Mouse (Mus musculus): ENCODE measurements around the gene Gm20388. TPM values are rescaled to one million over a fixed set of nuclear protein-coding genes. Genes with fewer than 3 reads are reported as not detected.

Gm20388 gene
- polyA plus RNA-seq, 1 experiment = 18.7 TPM

- WGBS = 62% methylated on average over 16 of the region's 16 CpGs
These were observed 3858.1 kb downstream of the Gm20388 start for GRCm38 (mm10) chr8:123768492-123769356.

GRCm38 (mm10) chr8:123773468-123773867, 3862.8 kb downstream of the Gm20388 start:
- 88% methylated on average over 12 of the region's 12 CpGs for WGBS
- DNase-seq = no peak
- Histone ChIP-seq H3K27me3 (ENCODE audit: control insufficient read depth, insufficient read depth, low read length) (no peaks in the 10 kb centered on the region), H3K4me3 (replicated peaks; ENCODE audit: insufficient read depth, low read depth, low read length) (no peak overlapping the region), H3K27ac (ENCODE audit: insufficient read depth, low read length) (no peak overlapping the region), H3K4me1 (ENCODE audit: control insufficient read depth, insufficient read depth, low read length) (no peaks in the 10 kb centered on the region)
- TF ChIP-seq CTCF (IDR thresholded peaks at IDR 0.05; ENCODE audit: borderline replicate concordance, insufficient read depth, low read depth, low read length) = no peak
- TF ChIP-seq POLR2A (IDR thresholded peaks at IDR 0.05; ENCODE audit: borderline replicate concordance, insufficient read depth, low read length) = no peak

More at GRCm38 (mm10) chr8:123768492-123769356, 3858.1 kb downstream of the Gm20388 start:
- peak; percentile 50 to 65 for DNase-seq
- H3K27me3 ChIP-seq (ENCODE audit: control insufficient read depth, insufficient read depth, low read length) = no peaks in the 10 kb centered on the region
- no peak for TF ChIP-seq POLR2A (IDR thresholded peaks at IDR 0.05; ENCODE audit: borderline replicate concordance, insufficient read depth, low read length)
- peak; percentile 86 for TF ChIP-seq CTCF (IDR thresholded peaks at IDR 0.05; ENCODE audit: borderline replicate concordance, insufficient read depth, low read depth, low read length)
- H3K4me1 ChIP-seq (ENCODE audit: control insufficient read depth, insufficient read depth, low read length) = no peaks in the 10 kb centered on the region
- H3K4me3 ChIP-seq (replicated peaks; ENCODE audit: insufficient read depth, low read depth, low read length) = no peak overlapping the region
- no peak overlapping the region for H3K27ac ChIP-seq (ENCODE audit: insufficient read depth, low read length)

- TF ChIP-seq CTCF (IDR thresholded peaks at IDR 0.05; ENCODE audit: borderline replicate concordance, insufficient read depth, low read depth, low read length) = no peak
- WGBS = 92% methylated on average over 1 of the region's 1 CpGs
- DNase-seq = no peak
These were observed 3863.8 kb downstream of the Gm20388 start for GRCm38 (mm10) chr8:123774491-123774890.

GRCm38 (mm10) chr8:123777319-123777718, 3866.7 kb downstream of the Gm20388 start:
- TF ChIP-seq POLR2A (IDR thresholded peaks at IDR 0.05; ENCODE audit: borderline replicate concordance, insufficient read depth, low read length) (no peak), CTCF (IDR thresholded peaks at IDR 0.05; ENCODE audit: borderline replicate concordance, insufficient read depth, low read depth, low read length) (no peak)
- no peaks in the 10 kb centered on the region for H3K27me3 ChIP-seq (ENCODE audit: control insufficient read depth, insufficient read depth, low read length)
- no peak overlapping the region for H3K4me3 ChIP-seq (replicated peaks; ENCODE audit: insufficient read depth, low read depth, low read length)
- peak overlapping the region; percentile 71; the same call in 1 of the 2 replicates for H3K27ac ChIP-seq (ENCODE audit: insufficient read depth, low read length)
- no peaks in the 10 kb centered on the region for H3K4me1 ChIP-seq (ENCODE audit: control insufficient read depth, insufficient read depth, low read length)
- peak in 1 of 2 experiments; percentile 47 for DNase-seq
- WGBS = 32% methylated on average over 7 of the region's 7 CpGs

More at GRCm38 (mm10) chr8:123774491-123774890, 3863.8 kb downstream of the Gm20388 start:
- no peaks in the 10 kb centered on the region for H3K4me1 ChIP-seq (ENCODE audit: control insufficient read depth, insufficient read depth, low read length)
- H3K27me3 ChIP-seq (ENCODE audit: control insufficient read depth, insufficient read depth, low read length) = no peaks in the 10 kb centered on the region
- H3K4me3 ChIP-seq (replicated peaks; ENCODE audit: insufficient read depth, low read depth, low read length) = no peak overlapping the region
- no peak overlapping the region for H3K27ac ChIP-seq (ENCODE audit: insufficient read depth, low read length)

GRCm38 (mm10) chr8:123780471-123780870, 3869.8 kb downstream of the Gm20388 start:
- peaks cover 6% of the 10 kb centered on the region; the same call in 1 of the 2 replicates for H3K4me1 ChIP-seq (ENCODE audit: control insufficient read depth, insufficient read depth, low read length)
- DNase-seq = no peak
- no peaks in the 10 kb centered on the region for H3K27me3 ChIP-seq (ENCODE audit: control insufficient read depth, insufficient read depth, low read length)
- H3K4me3 ChIP-seq (replicated peaks; ENCODE audit: insufficient read depth, low read depth, low read length) = no peak overlapping the region
- no peak for TF ChIP-seq CTCF (IDR thresholded peaks at IDR 0.05; ENCODE audit: borderline replicate concordance, insufficient read depth, low read depth, low read length)
- no peak for TF ChIP-seq POLR2A (IDR thresholded peaks at IDR 0.05; ENCODE audit: borderline replicate concordance, insufficient read depth, low read length)
- H3K27ac ChIP-seq (ENCODE audit: insufficient read depth, low read length) = no peak overlapping the region
- WGBS = 90% methylated on average over 3 of the region's 3 CpGs

GRCm38 (mm10) chr8:123781256-123781655, 3870.6 kb downstream of the Gm20388 start:
- DNase-seq = no peak
- WGBS = 62% methylated on average over 8 of the region's 8 CpGs
- Histone ChIP-seq H3K4me3 (replicated peaks; ENCODE audit: insufficient read depth, low read depth, low read length) (no peak overlapping the region), H3K27ac (ENCODE audit: insufficient read depth, low read length) (no peak overlapping the region), H3K27me3 (ENCODE audit: control insufficient read depth, insufficient read depth, low read length) (no peaks in the 10 kb centered on the region), H3K4me1 (ENCODE audit: control insufficient read depth, insufficient read depth, low read length) (peaks cover 13% of the 10 kb centered on the region)
- TF ChIP-seq POLR2A (IDR thresholded peaks at IDR 0.05; ENCODE audit: borderline replicate concordance, insufficient read depth, low read length) (no peak), CTCF (IDR thresholded peaks at IDR 0.05; ENCODE audit: borderline replicate concordance, insufficient read depth, low read depth, low read length) (no peak)

GRCm38 (mm10) chr8:123783525-123784249, 3873.0 kb downstream of the Gm20388 start:
- peak overlapping the region; percentile 14; the same call in 1 of the 2 replicates for H3K27ac ChIP-seq (ENCODE audit: insufficient read depth, low read length)
- no peaks in the 10 kb centered on the region for H3K27me3 ChIP-seq (ENCODE audit: control insufficient read depth, insufficient read depth, low read length)
- WGBS = 4% methylated on average over 6 of the region's 6 CpGs
- peak; percentile 94 for TF ChIP-seq CTCF (IDR thresholded peaks at IDR 0.05; ENCODE audit: borderline replicate concordance, insufficient read depth, low read depth, low read length)
- TF ChIP-seq POLR2A (IDR thresholded peaks at IDR 0.05; ENCODE audit: borderline replicate concordance, insufficient read depth, low read length) = 0 out of 2 replicates have a peak, but pooled peaks have one; percentile 8
- no peak overlapping the region for H3K4me3 ChIP-seq (replicated peaks; ENCODE audit: insufficient read depth, low read depth, low read length)
- peak; percentile 85 to 86 for DNase-seq
- H3K4me1 ChIP-seq (ENCODE audit: control insufficient read depth, insufficient read depth, low read length) = peaks cover 30% of the 10 kb centered on the region
